Mouse (Mus musculus): ENCODE measurements around the gene Hic2.

DNA sequence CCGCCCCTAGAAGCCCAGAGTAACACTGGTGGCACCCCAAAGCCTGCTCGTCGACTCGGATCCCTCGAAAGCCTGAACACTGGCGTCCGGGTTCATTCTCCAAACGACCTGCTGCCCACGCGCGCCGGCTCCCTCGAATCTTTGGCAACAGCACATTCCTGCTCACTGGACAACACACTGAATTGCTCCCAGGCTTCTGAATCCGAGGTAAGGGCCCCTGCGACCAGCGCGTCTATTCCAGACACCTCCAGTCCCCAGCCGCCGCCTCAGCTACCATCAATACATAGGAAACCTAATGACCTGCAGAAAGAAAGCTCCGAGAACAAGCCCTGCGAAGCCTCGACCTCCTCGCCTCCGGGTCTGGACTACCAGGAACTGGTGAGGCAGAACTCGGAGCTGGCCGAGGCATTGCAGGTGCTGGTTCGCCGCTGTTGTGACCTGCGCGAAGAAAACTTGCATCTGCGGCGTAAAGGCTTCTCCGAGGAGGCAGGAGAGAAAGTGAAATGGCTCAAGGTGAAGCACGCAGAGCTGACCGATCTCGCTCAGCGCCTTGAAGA lies 23.9 kb upstream of the Hic2 start:
- no peak for TF ChIP-seq CTCF (IDR thresholded peaks at IDR 0.05; ENCODE audit: control insufficient read depth, insufficient read depth, low read length)
- no peak for TF ChIP-seq POLR2A (IDR thresholded peaks at IDR 0.05; ENCODE audit: borderline replicate concordance, control insufficient read depth, low read depth, low read length)
